Mouse (Mus musculus) kidney, postnatal 0 days (tissue): ENCODE results near the gene Agbl4. TPM values are rescaled to one million over a fixed set of nuclear protein-coding genes. Genes with fewer than 3 reads are reported as not detected.

Experiments
- ATAC-seq: fragments of 200-750 bp; cut with Nextera tagmentation; replicated peaks from 2 replicates; pipeline ENCODE4 v1.8.0; 2017; ENCODE audit warnings: low read depth, moderate number of reproducible peaks, moderate TSS enrichment, moderate library complexity; ENCODE audit not compliant: low FRiP score
- DNase-seq: peaks from one replicate; pipeline ENCODE4 v3.0.0-alpha.2; 2016; ENCODE audit warnings: low spot score
- H3K27ac ChIP-seq: fragments of 300-500 bp; sonication (generic); 2 replicates; pipeline ENCODE4 v1.5.1; 2014; ENCODE audit warnings: mild to moderate bottlenecking
- H3K27me3 ChIP-seq: fragments of 300-500 bp; sonication (generic); 2 replicates; pipeline ENCODE4 v1.6.1; 2014; ENCODE audit warnings: low read length, mixed read lengths; ENCODE audit not compliant: insufficient read depth
- H3K36me3 ChIP-seq: fragments of 300-500 bp; sonication (generic); 2 replicates; pipeline ENCODE4 v1.6.1; 2014; ENCODE audit warnings: low read length, mixed read lengths; ENCODE audit not compliant: insufficient read depth
- H3K4me1 ChIP-seq: fragments of 300-500 bp; sonication (generic); replicated peaks from 2 replicates; pipeline ENCODE4 v1.6.1; 2014; ENCODE audit warnings: antibody characterized with exemption, low read length, mixed read lengths; ENCODE audit not compliant: insufficient read depth
- H3K4me2 ChIP-seq: fragments of 300-500 bp; sonication (generic); 2 replicates; pipeline ENCODE4 v1.6.1; 2014; ENCODE audit warnings: mild to moderate bottlenecking, low read length, moderate library complexity, mixed read lengths
- H3K4me3 ChIP-seq: fragments of 300-500 bp; sonication (generic); replicated peaks from 2 replicates; pipeline ENCODE4 v1.5.1; 2014; ENCODE audit warnings: low read depth, low read length
- H3K9ac ChIP-seq: fragments of 300-500 bp; sonication (generic); 2 replicates; pipeline ENCODE4 v1.6.1; 2014; ENCODE audit warnings: low read depth, low read length
- H3K9me3 ChIP-seq: fragments of 300-500 bp; sonication (generic); replicated peaks from 2 replicates; pipeline ENCODE4 v1.6.1; 2016; ENCODE audit warnings: low read length, inconsistent platforms, mixed read lengths
- CTCF ChIP-seq: IDR thresholded peaks from 2 replicates; pipeline ENCODE4 v1.5.1; 2016; ENCODE audit warnings: antibody characterized with exemption, low read depth, mild to moderate bottlenecking, moderate library complexity
- WGBS: fragments of 180-500 bp; shearing (Covaris S2); extraction: QIAGEN DNeasy Blood & Tissue Kit; methylation state at CpG from one replicate; pipeline ENCODE4 v1.1.7; 2014; 5-methylcytosine and 5-hydroxymethylcytosine counted together
- polyA plus RNA-seq: library from polyadenylated mRNA; unstranded; fragments of >200 nt; fragmentation: Nextera tagmentation; extraction: Ambion mirVana; gene quantifications from 2 replicates; pipeline ENCODE4 v1.2.1, GENCODE M21; 2015

The Agbl4 gene
- polyA plus RNA-seq, 1 experiment from 2014 or later, result 0.28 TPM

DNA sequence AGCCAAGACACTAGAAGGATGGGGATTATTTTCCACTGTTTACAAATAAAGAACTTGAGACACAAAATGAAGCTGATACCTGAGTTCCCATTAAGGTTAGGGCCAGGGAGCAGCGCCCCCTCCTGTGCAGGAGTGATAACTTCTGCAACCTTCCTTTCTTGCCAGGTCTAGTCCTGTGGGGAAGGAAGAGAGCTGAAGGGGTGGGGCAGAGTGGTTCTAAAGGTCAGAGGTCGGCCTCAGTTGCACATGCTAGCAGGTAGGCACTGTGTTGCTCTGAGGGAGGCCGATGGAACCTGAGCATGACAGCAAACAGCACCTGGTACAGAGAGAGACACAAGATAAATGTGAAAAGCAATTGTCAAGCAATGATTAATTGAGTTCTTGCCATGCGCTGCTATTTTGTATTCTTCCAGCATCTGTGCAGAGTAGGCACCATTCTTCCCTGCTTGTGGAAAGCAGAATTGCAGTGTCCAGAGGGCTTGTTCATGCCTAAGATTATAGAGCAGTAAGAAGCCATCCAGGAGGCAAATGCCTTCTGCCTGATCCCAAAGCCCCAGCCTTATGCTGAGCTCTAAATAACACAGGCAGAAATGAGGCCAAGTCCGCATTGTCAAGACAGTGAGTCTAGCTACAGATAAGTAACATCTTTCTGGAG is 1096.4 kb downstream of the Agbl4 start:
- Histone ChIP-seq H3K27ac (no peak overlapping the region), H3K36me3 (no peaks in the 10 kb centered on the region), H3K4me3 (no peak overlapping the region), H3K4me1 (no peaks in the 10 kb centered on the region), H3K9ac (no peak overlapping the region), H3K9me3 (no peaks in the 10 kb centered on the region), H3K4me2 (no peak overlapping the region), H3K27me3 (no peaks in the 10 kb centered on the region)
- DNase-seq (no peak), ATAC-seq (no peak)
- 58% methylated on average over 5 of the region's 5 CpGs for WGBS
- TF ChIP-seq CTCF, result peak; percentile 61

DNA sequence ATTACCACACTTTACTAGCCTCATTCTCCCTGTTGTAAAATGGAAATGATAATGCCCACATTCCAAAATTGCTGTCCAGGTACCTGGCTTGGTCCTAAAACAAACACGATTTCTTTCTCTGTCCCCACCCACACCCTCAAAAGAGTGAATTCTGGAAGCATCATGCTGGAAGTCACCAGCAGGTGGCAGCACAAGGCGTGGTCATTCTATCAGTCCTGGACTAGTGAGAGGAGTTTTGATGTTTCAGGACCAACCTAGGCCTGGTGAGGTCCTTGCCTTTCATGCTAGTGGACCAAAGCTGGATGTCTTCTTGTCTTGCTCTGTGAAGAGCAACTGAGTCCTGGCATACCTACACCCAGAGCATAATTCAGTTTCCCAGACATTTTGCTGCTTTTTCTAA is 1098.5 kb downstream of the Agbl4 start:
- WGBS, result 4% methylated on average over 2 of the region's 2 CpGs
- no peak overlapping the region for H3K4me3 ChIP-seq
- no peaks in the 10 kb centered on the region for H3K27me3 ChIP-seq
- no peak overlapping the region for H3K9ac ChIP-seq
- no peak overlapping the region for H3K27ac ChIP-seq
- H3K36me3 ChIP-seq, result no peaks in the 10 kb centered on the region
- peak; percentile 92 for TF ChIP-seq CTCF
- peak; percentile 72 for DNase-seq
- no peak overlapping the region for H3K4me2 ChIP-seq
- no peaks in the 10 kb centered on the region for H3K4me1 ChIP-seq
- ATAC-seq, result peak; percentile 64
- no peaks in the 10 kb centered on the region for H3K9me3 ChIP-seq

DNA sequence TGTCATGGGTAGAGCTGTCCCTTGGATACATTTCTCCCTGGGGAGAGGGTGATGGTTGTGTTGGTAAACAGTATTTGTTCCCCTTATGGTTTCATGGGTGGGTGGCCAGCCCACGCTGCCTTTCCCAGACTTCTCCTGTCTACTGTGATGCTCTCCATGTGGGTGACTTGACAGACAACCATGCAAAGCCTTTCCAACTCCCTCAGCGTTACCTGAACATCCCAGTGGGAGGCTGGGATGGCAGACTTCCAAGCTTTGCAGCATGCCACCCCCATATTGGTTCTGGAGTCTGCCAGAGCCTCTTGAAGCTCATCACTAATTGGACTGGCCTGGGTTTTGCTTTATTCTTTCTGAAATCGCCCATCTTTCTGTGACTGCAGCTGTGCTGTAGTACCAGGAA is 1101.3 kb downstream of the Agbl4 start:
- Histone ChIP-seq H3K4me2 (no peak overlapping the region), H3K27me3 (no peaks in the 10 kb centered on the region), H3K9me3 (no peaks in the 10 kb centered on the region), H3K4me3 (no peak overlapping the region), H3K36me3 (no peaks in the 10 kb centered on the region), H3K27ac (no peak overlapping the region), H3K4me1 (no peaks in the 10 kb centered on the region), H3K9ac (no peak overlapping the region)
- WGBS, result 59% methylated on average over 3 of the region's 3 CpGs
- no peak for TF ChIP-seq CTCF
- ATAC-seq, result no peak
- DNase-seq, result no peak

GRCm38 (mm10) chr4:111501441-111501840 is 1104.0 kb downstream of the Agbl4 start:
- no peaks in the 10 kb centered on the region for H3K9me3 ChIP-seq
- 95% methylated on average over 1 of the region's 1 CpGs for WGBS
- no peak overlapping the region for H3K4me3 ChIP-seq
- no peak for TF ChIP-seq CTCF
- ATAC-seq (no peak), DNase-seq (no peak)
- H3K4me2 ChIP-seq, result no peak overlapping the region
- H3K36me3 ChIP-seq, result no peaks in the 10 kb centered on the region
- no peak overlapping the region for H3K27ac ChIP-seq
- no peaks in the 10 kb centered on the region for H3K27me3 ChIP-seq
- no peaks in the 10 kb centered on the region for H3K4me1 ChIP-seq
- no peak overlapping the region for H3K9ac ChIP-seq

GRCm38 (mm10) chr4:111502965-111503727 is 1105.7 kb downstream of the Agbl4 start:
- H3K36me3 ChIP-seq, result no peaks in the 10 kb centered on the region
- no peak for TF ChIP-seq CTCF
- 55% methylated on average over 5 of the region's 5 CpGs for WGBS
- no peak overlapping the region for H3K9ac ChIP-seq
- no peak overlapping the region for H3K4me2 ChIP-seq
- DNase-seq (no peak), ATAC-seq (no peak)
- no peak overlapping the region for H3K4me3 ChIP-seq
- H3K27ac ChIP-seq, result no peak overlapping the region
- no peaks in the 10 kb centered on the region for H3K27me3 ChIP-seq
- H3K9me3 ChIP-seq, result no peaks in the 10 kb centered on the region
- H3K4me1 ChIP-seq, result no peaks in the 10 kb centered on the region

GRCm38 (mm10) chr4:111504952-111505351 is 1107.5 kb downstream of the Agbl4 start:
- DNase-seq (no peak), ATAC-seq (no peak)
- TF ChIP-seq CTCF, result no peak
- Histone ChIP-seq H3K4me3 (no peak overlapping the region), H3K4me1 (no peaks in the 10 kb centered on the region), H3K27me3 (no peaks in the 10 kb centered on the region), H3K9ac (no peak overlapping the region), H3K36me3 (no peaks in the 10 kb centered on the region), H3K4me2 (no peak overlapping the region), H3K9me3 (no peaks in the 10 kb centered on the region), H3K27ac (no peak overlapping the region)
- WGBS, result 76% methylated on average over 2 of the region's 2 CpGs
